Comparison of ENCODE assay signal across 8 mouse cellular contexts in the genomic region with DNA sequence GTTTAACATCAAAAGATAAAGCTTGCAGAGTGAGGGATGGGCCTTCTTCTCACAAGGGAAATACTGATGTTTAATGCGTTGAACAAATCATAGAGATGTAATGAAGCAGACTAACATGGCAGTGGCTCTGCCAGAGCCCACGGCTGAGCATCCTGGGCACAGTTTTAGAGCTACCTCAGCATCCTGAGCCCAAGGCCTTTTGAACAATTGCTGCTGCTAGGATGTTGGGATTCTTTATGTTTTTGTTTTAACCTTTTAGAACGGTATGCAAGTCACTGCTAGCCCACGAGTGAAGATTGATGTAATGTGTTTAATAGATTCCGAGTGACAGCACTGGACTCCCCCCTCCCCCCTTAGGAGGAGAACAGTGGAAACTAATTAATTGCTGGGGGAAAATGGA. TPM values are rescaled to one million over a fixed set of nuclear protein-coding genes. Genes with fewer than 3 reads are reported as not detected.
DNase-seq lines count a peak whose midpoint lies in the region; ATAC-seq lines count a peak whose summit lies in the region.

No protein-coding gene starts in this region.

- H3K4me3 ChIP-seq in hindbrain, embryonic 12.5 days = peak overlapping the region; percentile 26
- H3K4me3 ChIP-seq in midbrain, embryonic 14.5 days (replicated peaks; ENCODE audit: low read depth, low read length) = peak overlapping the region; percentile 46
- no peak overlapping the region for H3K4me3 ChIP-seq in kidney, embryonic 15.5 days (replicated peaks)

- peak overlapping the region; percentile 76 for H3K27ac ChIP-seq in hindbrain, embryonic 12.5 days
- H3K27ac ChIP-seq in midbrain, embryonic 14.5 days (replicated peaks; ENCODE audit: low read depth, low read length) = peak overlapping the region; percentile 71
- no peak overlapping the region for H3K27ac ChIP-seq in kidney, embryonic 15.5 days

- peak; percentile 78 for ATAC-seq in cerebellum, adult (ENCODE audit: insufficient number of reproducible peaks, low FRiP score, low TSS enrichment)
- ATAC-seq in hindbrain, embryonic 12.5 days (ENCODE audit: low FRiP score) = peak; percentile 67
- peak; percentile 58 for ATAC-seq in midbrain, embryonic 14.5 days (ENCODE audit: low FRiP score, low TSS enrichment)
- no peak for ATAC-seq in kidney, embryonic 15.5 days (replicated peaks; ENCODE audit: low FRiP score)

- peak overlapping the region; percentile 39; the same call in 1 of the 2 replicates for H3K9ac ChIP-seq in hindbrain, embryonic 12.5 days
- H3K9ac ChIP-seq in midbrain, embryonic 14.5 days (replicated peaks; ENCODE audit: low read length) = peak overlapping the region; percentile 39
- no peak overlapping the region for H3K9ac ChIP-seq in kidney, embryonic 15.5 days

- no peaks in the 10 kb centered on the region for H3K9me3 ChIP-seq in hindbrain, embryonic 12.5 days (replicated peaks)
- H3K9me3 ChIP-seq in midbrain, embryonic 14.5 days (ENCODE audit: control insufficient read depth, low read length) = no peaks in the 10 kb centered on the region
- no peaks in the 10 kb centered on the region for H3K9me3 ChIP-seq in kidney, embryonic 15.5 days (replicated peaks)

- no peak for DNase-seq in cerebellum, postnatal 4 days (ENCODE audit: low spot score in 2 of 2)
- DNase-seq in cerebellum, adult 8-10 months = peak; percentile 48
- peak; percentile 70 for DNase-seq in midbrain, embryonic 14.5 days
- no peak for DNase-seq in urinary bladder, postnatal 25 days (ENCODE audit: low spot score)
- no peak for DNase-seq in heart, adult 9 months (ENCODE audit: low spot score in 2 of 2)

- no peaks in the 10 kb centered on the region; the same call in 1 of the 2 replicates for H3K4me1 ChIP-seq in hindbrain, embryonic 12.5 days
- H3K4me1 ChIP-seq in midbrain, embryonic 14.5 days (ENCODE audit: control insufficient read depth, insufficient read depth, low read length) = peaks cover 7% of the 10 kb centered on the region; the same call in 1 of the 2 replicates
- no peaks in the 10 kb centered on the region for H3K4me1 ChIP-seq in kidney, embryonic 15.5 days

- no peaks in the 10 kb centered on the region for H3K27me3 ChIP-seq in hindbrain, embryonic 12.5 days
- H3K27me3 ChIP-seq in midbrain, embryonic 14.5 days (ENCODE audit: control insufficient read depth, insufficient read depth, low read length) = no peaks in the 10 kb centered on the region
- H3K27me3 ChIP-seq in kidney, embryonic 15.5 days = no peaks in the 10 kb centered on the region

- no peaks in the 10 kb centered on the region for H3K36me3 ChIP-seq in hindbrain, embryonic 12.5 days
- H3K36me3 ChIP-seq in midbrain, embryonic 14.5 days (ENCODE audit: control insufficient read depth, insufficient read depth, low read length) = no peaks in the 10 kb centered on the region
- no peaks in the 10 kb centered on the region for H3K36me3 ChIP-seq in kidney, embryonic 15.5 days

- peak overlapping the region; percentile 36 for H3K4me2 ChIP-seq in hindbrain, embryonic 12.5 days (replicated peaks)
- H3K4me2 ChIP-seq in midbrain, embryonic 14.5 days (ENCODE audit: low read length) = peak overlapping the region; percentile 51
- H3K4me2 ChIP-seq in kidney, embryonic 15.5 days = no peak overlapping the region

- 35% methylated on average over 5 of the region's 5 CpGs for WGBS in hindbrain, embryonic 12.5 days
- WGBS in midbrain, embryonic 14.5 days = 22% methylated on average over 5 of the region's 5 CpGs
- 63% methylated on average over 5 of the region's 5 CpGs for WGBS in kidney, embryonic 15.5 days

RNA-seq across cellular contexts. Expression of a gene that starts 0.7 kb away (rescaled TPM):
- 18.2 and 21.3 TPM in 2 replicates for polyA plus RNA-seq in hindbrain, embryonic 12.5 days (2016; fragmentation: Nextera tagmentation; extraction: Ambion mirVana)
- polyA plus RNA-seq in midbrain, embryonic 14.5 days (2014; fragmentation: Nextera tagmentation; extraction: Ambion mirVana) = 40.6 and 47.4 TPM in 2 replicates
- polyA plus RNA-seq in kidney, embryonic 15.5 days (2015; fragmentation: Nextera tagmentation; extraction: Ambion mirVana) = 2.2 and 2.9 TPM in 2 replicates

RNA-seq across cellular contexts. Expression of a gene that starts 53.8 kb away (rescaled TPM):
- polyA plus RNA-seq in hindbrain, embryonic 12.5 days (2016; fragmentation: Nextera tagmentation; extraction: Ambion mirVana) = 47.6 and 49.4 TPM in 2 replicates
- 60.4 and 87.2 TPM in 2 replicates for polyA plus RNA-seq in midbrain, embryonic 14.5 days (2014; fragmentation: Nextera tagmentation; extraction: Ambion mirVana)
- polyA plus RNA-seq in kidney, embryonic 15.5 days (2015; fragmentation: Nextera tagmentation; extraction: Ambion mirVana) = 0.37 and 1.3 TPM in 2 replicates

Comparison
In these comparisons a context has a peak if more than half of its experiments do, and no peak if none do; other contexts are left out.
1. DNase-seq: peak in cerebellum, adult 8-10 months (single experiment) and midbrain, embryonic 14.5 days (single experiment); none in cerebellum, postnatal 4 days (0 of 2), urinary bladder, postnatal 25 days (single experiment) and heart, adult 9 months (0 of 2).
2. RNA of a gene that starts 53.8 kb away (polyA plus RNA-seq): 60.4 to 87.2 TPM in midbrain, embryonic 14.5 days and 47.6 to 49.4 TPM in hindbrain, embryonic 12.5 days; 0.37 to 1.3 TPM in kidney, embryonic 15.5 days; every median in the first group is over 10 times any median in the second.